Mouse (Mus musculus): Measurements from ENCODE around the gene Cntn4. TPM values are rescaled to one million over a fixed set of nuclear protein-coding genes. Genes with fewer than 3 reads are reported as not detected.
"Not testable (repeated sequence)": the region's sequence is repeated elsewhere in the genome, so short reads cannot be mapped to it uniquely, and the experiment has no call there.

Gene Cntn4
- polyA plus RNA-seq, 1 experiment from 2014 or later: 3.3 TPM

GRCm38 (mm10) chr6:106341114-106341513 is 663.7 kb downstream of the Cntn4 start:
- Histone ChIP-seq H3K9ac (ENCODE audit: low read depth, low read length) (no peak overlapping the region), H3K9me3 (replicated peaks; ENCODE audit: low read length) (no peaks in the 10 kb centered on the region), H3K36me3 (ENCODE audit: insufficient read depth, low read length) (no peaks in the 10 kb centered on the region), H3K27me3 (ENCODE audit: insufficient read depth, low read length) (no peaks in the 10 kb centered on the region), H3K4me3 (replicated peaks; ENCODE audit: low read depth, low read length) (no peak overlapping the region), H3K27ac (no peak overlapping the region), H3K4me2 (ENCODE audit: low read length) (no peak overlapping the region), H3K4me1 (replicated peaks; ENCODE audit: insufficient read depth, low read length) (no peaks in the 10 kb centered on the region)
- DNase-seq (ENCODE audit: low spot score) (no peak), ATAC-seq (replicated peaks; ENCODE audit: low FRiP score, low read depth) (no peak)
- no peak for TF ChIP-seq CTCF (IDR thresholded peaks at IDR 0.05; ENCODE audit: low read depth)

DNA sequence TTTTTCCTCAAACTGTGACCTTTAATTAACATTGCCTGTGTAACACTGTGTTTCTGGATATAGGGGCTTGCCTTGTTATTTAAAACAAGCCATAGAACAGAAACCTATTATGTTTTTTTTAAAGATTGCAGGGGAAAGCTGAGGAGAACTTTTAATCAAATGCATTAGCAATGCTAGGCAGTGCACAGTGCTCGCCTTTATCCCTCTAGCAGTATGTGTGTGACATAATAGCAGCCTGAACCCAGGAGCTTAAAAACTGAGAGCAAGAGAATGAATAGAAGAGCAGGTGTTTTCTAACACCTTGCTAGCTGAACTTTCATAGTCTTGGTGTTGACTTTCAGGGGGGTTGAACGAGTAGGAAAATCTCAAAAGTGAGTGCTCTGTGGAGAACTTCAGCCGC is 672.6 kb downstream of the Cntn4 start:
- peak; percentile 33 for DNase-seq (ENCODE audit: low spot score)
- Histone ChIP-seq H3K27me3 (ENCODE audit: insufficient read depth, low read length) (no peaks in the 10 kb centered on the region), H3K4me1 (replicated peaks; ENCODE audit: insufficient read depth, low read length) (no peaks in the 10 kb centered on the region), H3K9me3 (replicated peaks; ENCODE audit: low read length) (no peaks in the 10 kb centered on the region), H3K36me3 (ENCODE audit: insufficient read depth, low read length) (no peaks in the 10 kb centered on the region), H3K4me2 (ENCODE audit: low read length) (no peak overlapping the region), H3K27ac (no peak overlapping the region), H3K9ac (ENCODE audit: low read depth, low read length) (no peak overlapping the region), H3K4me3 (replicated peaks; ENCODE audit: low read depth, low read length) (no peak overlapping the region)
- WGBS: 28% methylated on average over 3 of the region's 3 CpGs
- no peak for ATAC-seq (replicated peaks; ENCODE audit: low FRiP score, low read depth)
- TF ChIP-seq CTCF (IDR thresholded peaks at IDR 0.05; ENCODE audit: low read depth): no peak

DNA sequence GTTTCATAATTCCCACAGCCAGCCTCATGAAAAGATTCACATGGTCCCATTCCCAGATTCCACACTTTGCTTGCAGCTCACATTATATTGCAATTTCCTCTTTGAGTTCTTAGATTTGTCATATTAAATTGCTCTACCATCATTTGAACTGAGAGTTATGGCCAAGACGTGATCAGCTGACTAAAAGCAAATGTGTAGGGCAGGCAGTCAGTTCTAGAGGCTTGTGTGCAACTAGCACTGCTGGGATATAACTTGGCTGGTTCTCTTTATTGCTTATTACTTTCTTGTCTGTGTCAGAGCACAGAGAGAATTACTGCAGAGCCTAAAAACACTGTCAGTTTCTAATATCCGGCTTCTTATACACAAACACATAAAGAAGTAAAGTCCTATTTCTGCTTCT is 673.9 kb downstream of the Cntn4 start:
- Histone ChIP-seq H3K9me3 (replicated peaks; ENCODE audit: low read length) (no peaks in the 10 kb centered on the region), H3K4me1 (replicated peaks; ENCODE audit: insufficient read depth, low read length) (no peaks in the 10 kb centered on the region), H3K27ac (no peak overlapping the region), H3K9ac (ENCODE audit: low read depth, low read length) (no peak overlapping the region), H3K4me3 (replicated peaks; ENCODE audit: low read depth, low read length) (no peak overlapping the region), H3K36me3 (ENCODE audit: insufficient read depth, low read length) (no peaks in the 10 kb centered on the region), H3K27me3 (ENCODE audit: insufficient read depth, low read length) (no peaks in the 10 kb centered on the region), H3K4me2 (ENCODE audit: low read length) (no peak overlapping the region)
- DNase-seq (ENCODE audit: low spot score): peak; percentile 61
- no peak for ATAC-seq (replicated peaks; ENCODE audit: low FRiP score, low read depth)
- 63% methylated on average over 2 of the region's 2 CpGs for WGBS
- no peak for TF ChIP-seq CTCF (IDR thresholded peaks at IDR 0.05; ENCODE audit: low read depth)

GRCm38 (mm10) chr6:106358801-106359200 is 681.3 kb downstream of the Cntn4 start:
- not testable (repeated sequence) for H3K27me3 ChIP-seq (ENCODE audit: insufficient read depth, low read length); H3K27ac ChIP-seq; H3K4me2 ChIP-seq (ENCODE audit: low read length); H3K36me3 ChIP-seq (ENCODE audit: insufficient read depth, low read length); H3K4me3 ChIP-seq (replicated peaks; ENCODE audit: low read depth, low read length); ATAC-seq (replicated peaks; ENCODE audit: low FRiP score, low read depth); H3K4me1 ChIP-seq (replicated peaks; ENCODE audit: insufficient read depth, low read length); H3K9ac ChIP-seq (ENCODE audit: low read depth, low read length); DNase-seq (ENCODE audit: low spot score); H3K9me3 ChIP-seq (replicated peaks; ENCODE audit: low read length)
- WGBS: 80% methylated on average over 2 of the region's 2 CpGs

- H3K27me3 ChIP-seq (ENCODE audit: insufficient read depth, low read length): no peaks in the 10 kb centered on the region
- H3K4me1 ChIP-seq (replicated peaks; ENCODE audit: insufficient read depth, low read length): no peaks in the 10 kb centered on the region
- H3K36me3 ChIP-seq (ENCODE audit: insufficient read depth, low read length): no peaks in the 10 kb centered on the region
- no peak for TF ChIP-seq CTCF (IDR thresholded peaks at IDR 0.05; ENCODE audit: low read depth)
- no peak overlapping the region for H3K4me3 ChIP-seq (replicated peaks; ENCODE audit: low read depth, low read length)
- H3K4me2 ChIP-seq (ENCODE audit: low read length): no peak overlapping the region
- H3K9ac ChIP-seq (ENCODE audit: low read depth, low read length): no peak overlapping the region
- no peak for DNase-seq (ENCODE audit: low spot score)
- WGBS: 73% methylated on average over 6 of the region's 6 CpGs
- no peaks in the 10 kb centered on the region for H3K9me3 ChIP-seq (replicated peaks; ENCODE audit: low read length)
- H3K27ac ChIP-seq: no peak overlapping the region
- ATAC-seq (replicated peaks; ENCODE audit: low FRiP score, low read depth): no peak
Observed at GRCm38 (mm10) chr6:106381288-106382025, 704.0 kb downstream of the Cntn4 start.

GRCm38 (mm10) chr6:106387833-106388406 is 710.5 kb downstream of the Cntn4 start:
- Histone ChIP-seq H3K27ac (no peak overlapping the region), H3K36me3 (ENCODE audit: insufficient read depth, low read length) (no peaks in the 10 kb centered on the region), H3K4me1 (replicated peaks; ENCODE audit: insufficient read depth, low read length) (no peaks in the 10 kb centered on the region), H3K4me2 (ENCODE audit: low read length) (no peak overlapping the region), H3K9me3 (replicated peaks; ENCODE audit: low read length) (no peaks in the 10 kb centered on the region), H3K27me3 (ENCODE audit: insufficient read depth, low read length) (no peaks in the 10 kb centered on the region), H3K9ac (ENCODE audit: low read depth, low read length) (no peak overlapping the region), H3K4me3 (replicated peaks; ENCODE audit: low read depth, low read length) (no peak overlapping the region)
- ATAC-seq (replicated peaks; ENCODE audit: low FRiP score, low read depth) (no peak), DNase-seq (ENCODE audit: low spot score) (no peak)
- WGBS: 81% methylated on average over 2 of the region's 2 CpGs
- no peak for TF ChIP-seq CTCF (IDR thresholded peaks at IDR 0.05; ENCODE audit: low read depth)

Measured in kidney, postnatal 0 days (tissue).